Mouse (Mus musculus) bone marrow macrophage, adult 2 months (primary cell): ENCODE measurements around the gene Serinc5.

Source experiments
- CTCF ChIP-seq: IDR thresholded peaks from 2 replicates; pipeline ENCODE4 v1.5.1; 2012; ENCODE audit warnings: low read depth, mild to moderate bottlenecking, low read length, moderate library complexity
- POLR2A ChIP-seq: IDR thresholded peaks from 2 replicates; pipeline ENCODE4 v1.6.1; 2012; ENCODE audit warnings: mild to moderate bottlenecking, low read depth, low read length, borderline replicate concordance

GRCm38 (mm10) chr13:92739858-92740257 is 129.0 kb downstream of the Serinc5 start:
- no peak for TF ChIP-seq CTCF
- no peak for TF ChIP-seq POLR2A
